Mouse (Mus musculus) stomach, postnatal 0 days (tissue): Measurements from ENCODE around the gene Ttl. TPM values are rescaled to one million over a fixed set of nuclear protein-coding genes. Genes with fewer than 3 reads are reported as not detected.

ENCODE experiments used
- ATAC-seq: fragments of 200-750 bp; cut with Nextera tagmentation; 2 replicates; pipeline ENCODE4 v1.8.0; 2017; ENCODE audit not compliant: low FRiP score, low TSS enrichment
- DNase-seq: peaks from one replicate; pipeline ENCODE4 v3.0.0-alpha.2; 2016; ENCODE audit warnings: low spot score
- H3K27ac ChIP-seq: fragments of 300-500 bp; sonication (generic); replicated peaks from 2 replicates; pipeline ENCODE4 v1.5.1; 2014; ENCODE audit warnings: mild to moderate bottlenecking, control low read depth
- H3K27me3 ChIP-seq: fragments of 300-500 bp; sonication (generic); 2 replicates; pipeline ENCODE4 v1.6.1; 2014; ENCODE audit warnings: low read length; ENCODE audit not compliant: control insufficient read depth, insufficient read depth
- H3K36me3 ChIP-seq: fragments of 300-500 bp; sonication (generic); 2 replicates; pipeline ENCODE4 v1.6.1; 2014; ENCODE audit warnings: low read length, mixed read lengths; ENCODE audit not compliant: control insufficient read depth, insufficient read depth
- H3K4me1 ChIP-seq: fragments of 300-500 bp; sonication (generic); replicated peaks from 2 replicates; pipeline ENCODE4 v1.6.1; 2014; ENCODE audit warnings: antibody characterized with exemption; ENCODE audit not compliant: control insufficient read depth, insufficient read depth
- H3K4me2 ChIP-seq: fragments of 300-500 bp; sonication (generic); replicated peaks from 2 replicates; pipeline ENCODE4 v1.6.1; 2014; ENCODE audit warnings: low read depth, mild to moderate bottlenecking, control low read depth, moderate library complexity
- H3K4me3 ChIP-seq: fragments of 300-500 bp; sonication (generic); 2 replicates; pipeline ENCODE4 v1.5.1; 2014; ENCODE audit warnings: low read depth, low read length, control low read depth
- H3K9ac ChIP-seq: fragments of 300-500 bp; sonication (generic); 2 replicates; pipeline ENCODE4 v1.6.1; 2014; ENCODE audit warnings: mild to moderate bottlenecking, low read length, control low read depth, mixed read lengths
- H3K9me3 ChIP-seq: fragments of 300-500 bp; sonication (generic); 2 replicates; pipeline ENCODE4 v1.6.1; 2016; ENCODE audit warnings: low read length; ENCODE audit not compliant: control insufficient read depth
- CTCF ChIP-seq: IDR thresholded peaks from 2 replicates; pipeline ENCODE4 v1.5.1; 2016; ENCODE audit warnings: antibody characterized with exemption, low read depth, mild to moderate bottlenecking, moderate library complexity
- EP300 ChIP-seq: optimal IDR thresholded peaks from 2 replicates; pipeline ENCODE3; 2016; ENCODE audit warnings: antibody characterized with exemption
- WGBS: fragments of 180-500 bp; shearing (Covaris S2); extraction: QIAGEN DNeasy Blood & Tissue Kit; methylation state at CpG from one replicate; pipeline ENCODE4 v1.1.7; 2014; 5-methylcytosine and 5-hydroxymethylcytosine counted together
- polyA plus RNA-seq: library from polyadenylated mRNA; unstranded; fragments of >200 nt; fragmentation: Nextera tagmentation; extraction: Ambion mirVana; gene quantifications from 2 replicates; pipeline ENCODE4 v1.2.1, GENCODE M21; 2015

Ttl gene
- polyA plus RNA-seq, 1 experiment from 2014 or later, result 7.1 TPM

DNA sequence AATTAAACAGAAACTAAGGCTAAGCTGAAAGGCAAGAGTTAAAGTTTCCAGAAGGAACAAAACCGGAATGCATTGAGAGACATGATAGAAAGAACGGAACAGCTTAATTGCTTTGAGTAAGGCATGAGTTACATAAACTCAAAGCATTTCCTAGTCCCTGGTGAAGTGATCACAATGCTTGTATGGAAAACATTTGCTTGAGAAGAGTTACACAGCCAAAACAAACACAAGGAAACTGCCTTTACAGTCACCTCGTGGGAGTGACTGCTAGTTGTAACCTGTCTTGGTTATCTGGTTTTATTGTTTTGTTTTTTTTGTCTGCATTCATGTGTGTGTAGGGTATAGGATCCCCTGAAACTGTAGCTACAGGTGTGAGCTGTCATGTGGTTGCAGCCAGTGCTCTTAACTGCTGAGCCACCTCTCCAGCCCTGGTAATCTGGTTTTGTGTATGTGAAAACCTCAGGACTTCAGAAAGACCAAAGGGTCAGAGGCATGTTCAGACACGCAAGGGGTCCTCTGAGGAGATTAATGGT is 13.2 kb upstream of the Ttl start:
- Histone ChIP-seq H3K27me3 (no peaks in the 10 kb centered on the region), H3K4me1 (no peaks in the 10 kb centered on the region), H3K4me2 (no peak overlapping the region), H3K4me3 (no peak overlapping the region), H3K27ac (no peak overlapping the region), H3K9ac (no peak overlapping the region), H3K9me3 (no peaks in the 10 kb centered on the region), H3K36me3 (no peaks in the 10 kb centered on the region)
- no peak for DNase-seq
- TF ChIP-seq EP300 (no peak), CTCF (no peak)
- ATAC-seq, result no peak
- WGBS, result 37% methylated on average over 4 of the region's 4 CpGs

- no peak overlapping the region for H3K4me2 ChIP-seq
- H3K9ac ChIP-seq, result no peak overlapping the region
- ATAC-seq (no peak), DNase-seq (no peak)
- no peaks in the 10 kb centered on the region for H3K4me1 ChIP-seq
- H3K36me3 ChIP-seq, result no peaks in the 10 kb centered on the region
- TF ChIP-seq CTCF (no peak), EP300 (no peak)
- no peaks in the 10 kb centered on the region; the same call in 1 of the 2 replicates for H3K9me3 ChIP-seq
- WGBS, result 82% methylated on average over 6 of the region's 6 CpGs
- no peaks in the 10 kb centered on the region for H3K27me3 ChIP-seq
- H3K4me3 ChIP-seq, result no peak overlapping the region
- H3K27ac ChIP-seq, result no peak overlapping the region
Observed at GRCm38 (mm10) chr2:129055741-129056140, 10.0 kb upstream of the Ttl start.

DNA sequence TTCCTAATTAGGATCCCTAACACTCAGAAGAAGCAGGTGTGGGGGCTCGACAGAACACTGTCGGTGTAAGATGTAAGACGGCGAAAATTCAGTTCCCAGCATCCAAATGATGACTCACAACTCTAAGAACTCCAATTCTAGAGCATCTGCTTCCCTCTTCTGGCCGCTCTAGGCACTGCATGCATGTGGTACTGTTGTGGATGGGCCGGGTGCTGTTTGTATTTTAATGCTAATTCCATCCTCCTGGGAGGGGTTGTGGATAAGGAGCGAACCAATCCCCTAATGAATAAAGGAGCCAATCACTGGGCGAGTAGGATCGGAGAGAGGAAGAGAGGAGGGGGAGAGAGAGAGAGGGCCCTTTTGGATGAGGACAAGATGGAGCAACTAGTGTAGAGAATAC is 9.1 kb upstream of the Ttl start:
- Histone ChIP-seq H3K4me2 (no peak overlapping the region), H3K4me3 (no peak overlapping the region), H3K36me3 (no peaks in the 10 kb centered on the region), H3K27me3 (no peaks in the 10 kb centered on the region), H3K9ac (no peak overlapping the region), H3K27ac (no peak overlapping the region), H3K9me3 (no peaks in the 10 kb centered on the region; the same call in 1 of the 2 replicates), H3K4me1 (no peaks in the 10 kb centered on the region)
- WGBS, result 61% methylated on average over 9 of the region's 9 CpGs
- DNase-seq, result no peak
- no peak for ATAC-seq
- TF ChIP-seq EP300 (no peak), CTCF (peak; percentile 64)

- H3K4me2 ChIP-seq, result no peak overlapping the region
- DNase-seq (no peak), ATAC-seq (no peak)
- H3K4me3 ChIP-seq, result no peak overlapping the region
- H3K36me3 ChIP-seq, result no peaks in the 10 kb centered on the region
- TF ChIP-seq CTCF, result no peak
- no peak for TF ChIP-seq EP300
- H3K27me3 ChIP-seq, result no peaks in the 10 kb centered on the region
- H3K9me3 ChIP-seq, result no peaks in the 10 kb centered on the region; the same call in 1 of the 2 replicates
- H3K27ac ChIP-seq, result no peak overlapping the region
- H3K4me1 ChIP-seq, result no peaks in the 10 kb centered on the region
- WGBS, result 91% methylated on average over 8 of the region's 8 CpGs
- H3K9ac ChIP-seq, result no peak overlapping the region
Observed at GRCm38 (mm10) chr2:129057256-129057655, 8.5 kb upstream of the Ttl start.

DNA sequence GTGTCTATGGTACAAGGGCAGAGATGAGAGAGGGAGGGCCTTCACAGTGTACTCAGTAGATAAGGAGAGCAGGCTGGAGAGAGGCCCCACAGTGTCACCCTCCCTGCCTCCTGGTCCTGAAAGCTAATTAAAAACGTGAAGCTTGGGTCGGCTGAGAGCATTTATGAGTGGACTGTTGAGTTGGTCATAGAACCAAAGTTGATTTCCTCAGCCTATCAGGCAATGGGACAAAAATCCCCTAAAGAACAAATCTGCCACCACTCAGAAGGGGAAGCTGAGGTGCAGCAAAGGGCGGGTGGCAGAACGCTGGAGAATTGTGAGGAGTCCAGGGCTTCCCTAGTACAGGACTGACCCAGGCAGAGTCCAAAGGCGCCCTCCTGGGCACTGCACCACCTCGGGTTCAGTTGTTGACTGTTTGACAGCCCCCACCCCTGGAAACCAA is 7.8 kb upstream of the Ttl start:
- no peak for DNase-seq
- H3K9ac ChIP-seq, result no peak overlapping the region
- H3K27me3 ChIP-seq, result no peaks in the 10 kb centered on the region
- no peak for ATAC-seq
- no peaks in the 10 kb centered on the region for H3K36me3 ChIP-seq
- no peak overlapping the region for H3K27ac ChIP-seq
- no peak overlapping the region for H3K4me3 ChIP-seq
- H3K4me1 ChIP-seq, result no peaks in the 10 kb centered on the region
- H3K9me3 ChIP-seq, result no peaks in the 10 kb centered on the region; the same call in 1 of the 2 replicates
- no peak overlapping the region for H3K4me2 ChIP-seq
- 93% methylated on average over 6 of the region's 6 CpGs for WGBS
- TF ChIP-seq EP300, result no peak
- no peak for TF ChIP-seq CTCF

DNA sequence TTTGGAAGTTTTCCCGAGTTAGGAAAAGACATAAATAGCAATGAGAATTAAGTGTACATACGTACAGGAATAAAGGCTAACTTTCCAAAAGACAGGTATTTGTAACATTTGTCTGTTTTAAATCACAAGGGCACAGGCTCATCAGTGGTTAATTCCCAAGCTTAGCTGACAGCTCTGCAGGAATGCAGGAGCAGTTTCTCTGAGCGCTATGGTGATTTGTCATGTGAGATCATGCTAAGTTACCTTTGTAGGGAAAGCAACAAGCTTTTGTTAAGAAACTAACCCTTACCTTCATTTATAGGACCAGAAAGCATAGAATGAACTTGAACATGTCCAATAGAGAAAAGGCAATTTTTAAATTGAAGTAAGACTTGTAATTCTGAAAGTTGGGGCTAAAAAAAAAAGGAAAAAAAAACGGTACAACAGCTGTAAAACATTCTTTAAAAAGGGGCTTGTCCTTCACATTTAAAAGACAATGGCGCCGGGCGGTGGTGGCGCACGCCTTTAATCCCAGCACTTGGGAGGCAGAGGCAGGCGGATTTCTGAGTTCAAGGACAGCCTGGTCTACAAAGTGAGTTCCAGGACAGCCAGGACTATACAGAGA is 4.2 kb upstream of the Ttl start:
- ATAC-seq (no peak), DNase-seq (no peak)
- Histone ChIP-seq H3K9ac (no peak overlapping the region), H3K9me3 (no peaks in the 10 kb centered on the region; the same call in 1 of the 2 replicates), H3K4me3 (no peak overlapping the region), H3K4me1 (no peaks in the 10 kb centered on the region), H3K36me3 (no peaks in the 10 kb centered on the region), H3K4me2 (no peak overlapping the region), H3K27me3 (no peaks in the 10 kb centered on the region), H3K27ac (no peak overlapping the region)
- TF ChIP-seq EP300 (no peak), CTCF (no peak)
- 56% methylated on average over 10 of the region's 10 CpGs for WGBS
